Mouse (Mus musculus) CH12.LX (cell line): ENCODE measurements around the gene Cmtm4. TPM values are rescaled to one million over a fixed set of nuclear protein-coding genes. Genes with fewer than 3 reads are reported as not detected.

Source experiments
- DNase-seq: peaks from one replicate; pipeline ENCODE4 v3.0.0-alpha.2; 2013; ENCODE audit errors: extremely low read depth
- H3K27ac ChIP-seq: 2 replicates; pipeline ENCODE4 v1.5.1; 2012; ENCODE audit warnings: low read depth, mild to moderate bottlenecking, control low read depth, moderate library complexity; ENCODE audit not compliant: insufficient read depth
- H3K27me3 ChIP-seq: replicated peaks from 2 replicates; pipeline ENCODE3; 2012; ENCODE audit warnings: inconsistent platforms
- H3K36me3 ChIP-seq, 2 experiments: replicated peaks in 1 of 2; 2 replicates each; pipeline versions ENCODE3 to v1.6.1; 2012; ENCODE audit warnings: inconsistent platforms in 1 of 2, low read length in 1 of 2, mild to moderate bottlenecking in 1 of 2, mixed read lengths in 1 of 2, moderate library complexity in 1 of 2; ENCODE audit not compliant: control insufficient read depth in 1 of 2, insufficient read depth in 1 of 2
- H3K4me1 ChIP-seq, 2 experiments: 2 replicates each; pipeline ENCODE4 v1.6.1; 2012; ENCODE audit warnings: inconsistent platforms in 1 of 2, moderate library complexity in 1 of 2; ENCODE audit not compliant: insufficient read depth in 2 of 2, control insufficient read depth in 1 of 2
- H3K4me2 ChIP-seq: 2 replicates; pipeline ENCODE4 v1.6.1; 2012; ENCODE audit warnings: low read depth, mild to moderate bottlenecking, control low read depth; ENCODE audit not compliant: poor library complexity, insufficient read depth, severe bottlenecking
- H3K4me3 ChIP-seq, 3 experiments: fragments of 150-350 bp in 1 of 3; sonication (generic) in 1 of 3; replicated peaks in 1 of 3; 2 replicates each; pipeline versions ENCODE3 to v1.5.1; 2011 to 2012; ENCODE audit warnings: low read depth in 2 of 3, low read length in 2 of 3, mild to moderate bottlenecking in 2 of 3, moderate library complexity in 2 of 3, control low read depth in 1 of 3, improper control_type of control experiment in 1 of 3, inconsistent platforms in 1 of 3, mixed read lengths in 1 of 3; ENCODE audit not compliant: poor library complexity in 1 of 3
- H3K79me2 ChIP-seq: replicated peaks from 2 replicates; pipeline ENCODE4 v1.6.1; 2012; ENCODE audit warnings: mild to moderate bottlenecking, moderate library complexity; ENCODE audit not compliant: control insufficient read depth, poor library complexity, insufficient read depth, severe bottlenecking; ENCODE audit errors: extremely low read depth
- H3K9ac ChIP-seq: 2 replicates; pipeline ENCODE4 v1.6.1; 2012; ENCODE audit warnings: low read depth, mild to moderate bottlenecking, control low read depth, moderate library complexity; ENCODE audit not compliant: insufficient read depth
- H3K9me3 ChIP-seq: replicated peaks from 2 replicates; pipeline ENCODE3; 2012; ENCODE audit warnings: low read length, inconsistent platforms, mixed read lengths
- CHD2 ChIP-seq: IDR thresholded peaks from 2 replicates; pipeline ENCODE4 v1.6.1; 2011; ENCODE audit warnings: low read length, improper control_type of control experiment
- CTCF ChIP-seq, 2 experiments: IDR thresholded peaks in 1 of 2; conservative IDR thresholded peaks in 1 of 2; 2 replicates each; pipeline ENCODE4 v1.5.1; 2011 to 2012; ENCODE audit warnings: low read depth in 2 of 2, low read length in 2 of 2, improper control_type of control experiment in 1 of 2, inconsistent platforms in 1 of 2, mild to moderate bottlenecking in 1 of 2, moderate library complexity in 1 of 2
- EP300 ChIP-seq: IDR thresholded peaks from 2 replicates; pipeline ENCODE4 v1.6.1; 2011; ENCODE audit warnings: low read length, improper control_type of control experiment
- ETS1 ChIP-seq: conservative IDR thresholded peaks from 2 replicates; pipeline ENCODE4 v1.6.1; 2012; ENCODE audit warnings: low read depth, mild to moderate bottlenecking, inconsistent platforms, low read length, improper control_type of control experiment, moderate library complexity
- GABPA ChIP-seq: IDR thresholded peaks from 2 replicates; pipeline ENCODE4 v1.6.1; 2012; ENCODE audit warnings: low read depth, low read length, improper control_type of control experiment, inconsistent platforms; ENCODE audit not compliant: insufficient replicate concordance
- HCFC1 ChIP-seq: IDR thresholded peaks from 2 replicates; pipeline ENCODE4 v1.6.1; 2012; ENCODE audit warnings: low read depth, mild to moderate bottlenecking, inconsistent platforms, low read length, improper control_type of control experiment
- IRF4 ChIP-seq: IDR thresholded peaks from 2 replicates; pipeline ENCODE4 v1.6.1; 2014; ENCODE audit warnings: low read depth, mild to moderate bottlenecking, inconsistent platforms, low read length, improper control_type of control experiment
- JUND ChIP-seq: conservative IDR thresholded peaks from 2 replicates; pipeline ENCODE4 v1.6.1; 2011; ENCODE audit warnings: low read depth, low read length, improper control_type of control experiment
- KAT2A ChIP-seq: IDR thresholded peaks from 2 replicates; pipeline ENCODE4 v1.6.1; 2012; ENCODE audit warnings: low read length, improper control_type of control experiment, inconsistent platforms; ENCODE audit not compliant: insufficient replicate concordance
- MAFK ChIP-seq: IDR thresholded peaks from 2 replicates; pipeline ENCODE4 v1.6.1; 2011; ENCODE audit warnings: low read length, improper control_type of control experiment; ENCODE audit not compliant: insufficient replicate concordance
- MAZ ChIP-seq: IDR thresholded peaks from 2 replicates; pipeline ENCODE4 v1.6.1; 2012; ENCODE audit warnings: low read depth, mild to moderate bottlenecking, inconsistent platforms, low read length, improper control_type of control experiment, moderate library complexity
- MEF2A ChIP-seq: IDR thresholded peaks from 2 replicates; pipeline ENCODE4 v1.6.1; 2014; ENCODE audit warnings: low read depth, mild to moderate bottlenecking, inconsistent platforms, low read length, improper control_type of control experiment, borderline replicate concordance
- MYC ChIP-seq: IDR thresholded peaks from 2 replicates; pipeline ENCODE4 v1.6.1; 2011; ENCODE audit warnings: low read depth, mild to moderate bottlenecking, improper control_type of control experiment, low read length
- NELFE ChIP-seq: IDR thresholded peaks from 2 replicates; pipeline ENCODE4 v1.6.1; 2011; ENCODE audit warnings: low read depth, low read length, improper control_type of control experiment
- NRF1 ChIP-seq: IDR thresholded peaks from 2 replicates; pipeline ENCODE4 v1.6.1; 2014; ENCODE audit warnings: low read depth, mild to moderate bottlenecking, inconsistent platforms, low read length, improper control_type of control experiment, moderate library complexity
- POLR2AphosphoS2 ChIP-seq: IDR thresholded peaks from 2 replicates; pipeline ENCODE4 v1.6.1; 2011; ENCODE audit warnings: low read depth, low read length, improper control_type of control experiment
- SIN3A ChIP-seq: IDR thresholded peaks from 2 replicates; pipeline ENCODE4 v1.6.1; 2012; ENCODE audit warnings: low read length, improper control_type of control experiment, inconsistent platforms
- USF1 ChIP-seq: IDR thresholded peaks from 2 replicates; pipeline ENCODE4 v1.6.1; 2014; ENCODE audit warnings: low read depth, mild to moderate bottlenecking, inconsistent platforms, low read length, improper control_type of control experiment
- USF2 ChIP-seq: conservative IDR thresholded peaks from 2 replicates; pipeline ENCODE4 v1.6.1; 2011; ENCODE audit warnings: low read depth, low read length, improper control_type of control experiment
- ZC3H11A ChIP-seq: IDR thresholded peaks from 2 replicates; pipeline ENCODE4 v1.6.1; 2012; ENCODE audit warnings: low read depth, mild to moderate bottlenecking, inconsistent platforms, low read length, improper control_type of control experiment
- ZKSCAN1 ChIP-seq: IDR thresholded peaks from 2 replicates; pipeline ENCODE4 v1.6.1; 2012; ENCODE audit warnings: low read depth, inconsistent platforms, low read length, improper control_type of control experiment, borderline replicate concordance
- dilution Hi-C: fragments of 300-500 bp; cut with MboI; formaldehyde crosslinking; loops from 2 replicates; pipeline ENCODE4 v1.14.3; 2020; ENCODE audit warnings: low sequenced_read_pairs; ENCODE audit not compliant: extremely low pct_unique_long_range_greater_than_20kb, extremely low pct_ligation_motif_present
- in situ Hi-C: fragments of 300-500 bp; cut with MboI; formaldehyde crosslinking; loops from 3 replicates; pipeline ENCODE4 v1.14.3; 2019; ENCODE audit warnings: low sequenced_read_pairs, low pct_ligation_motif_present, low pct_unique_long_range_greater_than_20kb, mixed read lengths
- polyA plus RNA-seq: library from polyadenylated mRNA; unstranded; fragments of >175 nt; gene quantifications from 2 replicates; pipeline ENCODE4 v1.2.1, GENCODE M21; 2012; ENCODE audit warnings: low read depth; ENCODE audit not compliant: insufficient read length
- total RNA-seq, 2 experiments: library from RNA; depleted of rRNA; stranded (reverse); fragments of 300-350 nt in 1 of 2; fragments of >200 nt in 1 of 2; gene quantifications; 2 replicates each; pipeline ENCODE4 v1.2.3; 2012 to 2014

The Cmtm4 gene
- total and polyA plus RNA-seq, 3 experiments = 2.3 to 3.0 (median 2.6) TPM

GRCm38 (mm10) chr8:104433191-104433842, 37.7 kb upstream of the Cmtm4 start:
- dilution Hi-C loops = no loop called here

GRCm38 (mm10) chr8:104432656-104433055, 37.0 kb upstream of the Cmtm4 start:
- no peak overlapping the region for H3K9ac ChIP-seq
- H3K4me1 ChIP-seq = 0 out of 4 replicates have a peak, but pooled peaks cover 0 to 7% of the 10 kb centered on the region in 2 experiments
- no peak overlapping the region for H3K4me2 ChIP-seq
- no peak overlapping the region for H3K4me3 ChIP-seq
- H3K36me3 ChIP-seq = peaks cover 73 to 96% of the 10 kb centered on the region in 2 experiments
- in situ Hi-C loops = no loop called here
- dilution Hi-C loops = no loop called here
- TF ChIP-seq KAT2A (no peak), CTCF (conservative IDR thresholded peaks at IDR 0.05 in 1 of 2, IDR thresholded peaks at IDR 0.05 in 1 of 2; ENCODE audit: low read depth in 2 of 2, low read length in 2 of 2) (no peak), SIN3A (no peak), POLR2AphosphoS2 (no peak), MEF2A (no peak), EP300 (no peak), ETS1 (no peak), MAZ (no peak), HCFC1 (no peak), JUND (no peak), USF1 (no peak), ZKSCAN1 (no peak), MYC (no peak), ZC3H11A (no peak), USF2 (no peak), NELFE (no peak), CHD2 (no peak), NRF1 (no peak)
- no peak for DNase-seq
- H3K27ac ChIP-seq = no peak overlapping the region
- peaks cover 2% of the 10 kb centered on the region for H3K9me3 ChIP-seq
- no peaks in the 10 kb centered on the region for H3K27me3 ChIP-seq
- H3K79me2 ChIP-seq = no peaks in the 10 kb centered on the region

More at GRCm38 (mm10) chr8:104433191-104433842, 37.7 kb upstream of the Cmtm4 start:
- H3K9ac ChIP-seq = no peak overlapping the region
- no peak overlapping the region for H3K27ac ChIP-seq
- H3K9me3 ChIP-seq = peaks cover 2% of the 10 kb centered on the region
- no peak for DNase-seq
- H3K4me1 ChIP-seq = 0 out of 4 replicates have a peak, but pooled peaks cover 0 to 7% of the 10 kb centered on the region in 2 experiments
- in situ Hi-C loops = no loop called here
- no peak for TF ChIP-seq IRF4
- TF ChIP-seq MAFK = no peak
- TF ChIP-seq GABPA = no peak
- peaks cover 69 to 93% of the 10 kb centered on the region in 2 experiments for H3K36me3 ChIP-seq
- no peak overlapping the region for H3K4me3 ChIP-seq
- no peak overlapping the region for H3K4me2 ChIP-seq
- H3K79me2 ChIP-seq = no peaks in the 10 kb centered on the region
- H3K27me3 ChIP-seq = no peaks in the 10 kb centered on the region
